Mouse (Mus musculus) thymus, adult 2 months (tissue): Measurements from ENCODE around the gene Fus. TPM values are rescaled to one million over a fixed set of nuclear protein-coding genes. Genes with fewer than 3 reads are reported as not detected.

Experiments used
- DNase-seq: peaks from one replicate; pipeline ENCODE4 v3.0.0; 2021
- H3K27ac ChIP-seq: fragments of 200-500 bp; 2 replicates; pipeline ENCODE4 v1.5.1; 2012; ENCODE audit warnings: low read length, control low read depth; ENCODE audit not compliant: control insufficient read depth, insufficient read depth
- H3K27me3 ChIP-seq: fragments of 200-500 bp; 2 replicates; pipeline ENCODE4 v1.6.1; 2012; ENCODE audit warnings: mild to moderate bottlenecking, low read length, moderate library complexity, mixed read lengths; ENCODE audit not compliant: control insufficient read depth, insufficient read depth
- H3K36me3 ChIP-seq: fragments of 200-500 bp; 2 replicates; pipeline ENCODE4 v1.6.1; 2012; ENCODE audit warnings: mild to moderate bottlenecking, low read length, moderate library complexity; ENCODE audit not compliant: control insufficient read depth, insufficient read depth
- H3K4me1 ChIP-seq: fragments of 200-500 bp; replicated peaks from 2 replicates; pipeline ENCODE4 v1.6.1; 2012; ENCODE audit warnings: low read length; ENCODE audit not compliant: control insufficient read depth, insufficient read depth
- H3K4me3 ChIP-seq: fragments of 200-500 bp; 2 replicates; pipeline ENCODE4 v1.5.1; 2012; ENCODE audit warnings: mild to moderate bottlenecking, low read length, control low read depth, moderate library complexity; ENCODE audit not compliant: control insufficient read depth, insufficient read depth
- CTCF ChIP-seq: fragments of 200-500 bp; IDR thresholded peaks from 2 replicates; pipeline ENCODE4 v1.5.1; 2012; ENCODE audit warnings: mild to moderate bottlenecking, control low read depth, low read length, moderate library complexity, borderline replicate concordance; ENCODE audit not compliant: control insufficient read depth, poor library complexity, insufficient read depth; ENCODE audit errors: extremely low read depth
- POLR2A ChIP-seq: fragments of 200-500 bp; IDR thresholded peaks from 2 replicates; pipeline ENCODE4 v1.6.1; 2012; ENCODE audit warnings: mild to moderate bottlenecking, low read length, control low read depth, moderate library complexity; ENCODE audit not compliant: control insufficient read depth, poor library complexity, insufficient read depth; ENCODE audit errors: extremely low read depth
- WGBS: fragments of 180-500 bp; shearing (Covaris S2); methylation state at CpG from one replicate; pipeline ENCODE4 v1.1.7; 2018; 5-methylcytosine and 5-hydroxymethylcytosine counted together
- polyA plus RNA-seq: library from polyadenylated mRNA; depleted of rRNA; stranded (reverse); fragments of >200 nt; gene quantifications from 2 replicates; pipeline ENCODE4 v1.2.3, GENCODE M21; 2012; rRNA removed

Gene Fus
- polyA plus RNA-seq, 1 experiment, result 478 TPM

DNA sequence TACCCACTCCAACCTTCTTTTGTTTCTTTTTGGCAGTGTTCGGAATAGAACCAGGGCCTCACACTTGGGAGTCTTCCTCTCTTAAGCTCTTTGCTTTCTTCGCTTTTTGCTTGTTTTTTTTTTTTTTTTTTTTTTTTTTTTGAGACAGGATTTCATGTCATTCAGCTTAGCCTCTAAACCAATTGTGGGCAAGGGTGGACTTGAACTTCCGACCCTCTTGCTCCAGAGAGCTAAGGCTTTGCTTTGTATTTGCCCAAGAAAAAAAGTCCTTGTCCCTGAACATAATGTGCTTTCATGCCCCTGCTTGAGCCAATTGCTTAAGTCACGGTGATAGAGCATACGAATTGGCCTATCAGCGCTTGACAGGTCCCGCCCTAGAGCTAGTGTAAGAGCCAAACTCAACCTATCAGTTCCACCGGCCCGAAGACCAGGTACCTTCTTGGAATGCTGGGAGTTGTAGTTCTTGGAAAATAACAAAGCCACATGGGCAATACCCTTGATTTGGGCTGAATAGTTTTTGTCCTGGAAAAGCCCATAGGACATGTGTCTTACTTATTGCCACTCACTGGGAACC, 64.2 kb downstream of the Fus start:
- Histone ChIP-seq H3K4me3 (no peak overlapping the region), H3K27me3 (no peaks in the 10 kb centered on the region), H3K27ac (no peak overlapping the region), H3K4me1 (peaks cover 6% of the 10 kb centered on the region; the same call in 1 of the 2 replicates), H3K36me3 (no peaks in the 10 kb centered on the region)
- no peak for DNase-seq
- 91% methylated on average over 9 of the region's 9 CpGs for WGBS
- TF ChIP-seq CTCF, result no peak
- no peak for TF ChIP-seq POLR2A

DNA sequence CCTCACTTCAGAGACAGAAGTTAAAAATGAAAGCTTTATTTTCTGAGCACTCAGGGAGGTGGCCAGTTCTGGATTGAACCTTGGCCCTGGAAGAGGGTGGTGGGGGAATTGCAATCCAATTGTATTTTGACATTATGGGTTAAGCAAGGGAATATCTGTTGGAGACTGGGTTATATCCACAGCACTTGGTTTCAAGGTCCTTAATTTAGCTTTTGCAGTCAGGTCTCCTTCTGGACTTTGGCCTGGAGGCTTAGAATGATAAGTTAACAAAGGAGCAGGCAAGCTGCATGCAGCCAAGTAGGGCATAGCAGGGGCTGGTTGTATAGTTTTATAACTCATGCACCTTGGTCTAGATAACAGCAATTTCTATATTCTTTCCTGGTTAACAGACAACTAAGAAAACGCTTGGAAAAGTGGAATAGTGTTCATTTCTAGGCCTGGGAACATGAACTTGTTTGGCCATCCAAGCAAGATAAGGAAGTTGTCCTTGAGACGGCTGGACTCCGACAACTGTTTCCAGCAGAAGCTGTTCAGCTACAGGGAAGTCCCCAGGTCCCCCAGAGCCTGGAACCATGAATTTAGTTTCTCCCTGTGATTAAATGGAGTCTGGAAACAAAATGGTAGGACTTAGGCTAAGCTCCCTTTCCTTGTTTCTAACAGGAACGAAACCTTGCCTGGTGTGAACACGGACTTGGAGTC, 65.2 kb downstream of the Fus start:
- WGBS, result 94% methylated on average over 5 of the region's 5 CpGs
- H3K27me3 ChIP-seq, result no peaks in the 10 kb centered on the region
- no peak overlapping the region for H3K4me3 ChIP-seq
- peaks cover 6% of the 10 kb centered on the region; the same call in 1 of the 2 replicates for H3K4me1 ChIP-seq
- no peaks in the 10 kb centered on the region for H3K36me3 ChIP-seq
- no peak overlapping the region for H3K27ac ChIP-seq
- no peak for TF ChIP-seq POLR2A
- TF ChIP-seq CTCF, result no peak
- DNase-seq, result no peak

- TF ChIP-seq CTCF (no peak), POLR2A (no peak)
- Histone ChIP-seq H3K27ac (no peak overlapping the region), H3K27me3 (no peaks in the 10 kb centered on the region), H3K4me3 (no peak overlapping the region), H3K4me1 (peaks cover 6% of the 10 kb centered on the region; the same call in 1 of the 2 replicates), H3K36me3 (no peaks in the 10 kb centered on the region)
- 97% methylated on average over 3 of the region's 3 CpGs for WGBS
- no peak for DNase-seq
Observed at GRCm38 (mm10) chr7:128032989-128033293, 65.7 kb downstream of the Fus start.

- Histone ChIP-seq H3K27ac (no peak overlapping the region), H3K4me1 (peaks cover 6% of the 10 kb centered on the region; the same call in 1 of the 2 replicates), H3K4me3 (no peak overlapping the region), H3K27me3 (no peaks in the 10 kb centered on the region), H3K36me3 (no peaks in the 10 kb centered on the region)
- DNase-seq, result no peak
- 88% methylated on average over 4 of the region's 4 CpGs for WGBS
- TF ChIP-seq POLR2A, result no peak
- no peak for TF ChIP-seq CTCF
Observed at GRCm38 (mm10) chr7:128033616-128034015, 66.4 kb downstream of the Fus start.

Other genes starting within 250 kb of the Fus start
- not detected in 2 replicates for gene Ctf2, start 235.3 kb upstream of the Fus start, polyA plus RNA-seq
- gene Fbxl19, start 222.9 kb upstream of the Fus start, polyA plus RNA-seq, result 38.9 and 43.7 TPM in 2 replicates
- gene Orai3, start 197.6 kb upstream of the Fus start, polyA plus RNA-seq, result 23.8 and 27.0 TPM in 2 replicates
- 29.9 and 36.7 TPM in 2 replicates for gene Setd1a, start 190.8 kb upstream of the Fus start, polyA plus RNA-seq
- gene Gm49388, start 181.8 kb upstream of the Fus start, polyA plus RNA-seq, result not detected in 2 replicates
- gene Hsd3b7, start 166.9 kb upstream of the Fus start, polyA plus RNA-seq, result 25.9 and 30.1 TPM in 2 replicates
- gene Stx4a, start 143.2 kb upstream of the Fus start, polyA plus RNA-seq, result 76.1 and 93.3 TPM in 2 replicates
- 3.4 and 4.2 TPM in 2 replicates for gene Stx1b, start 142.9 kb upstream of the Fus start, polyA plus RNA-seq
- 61.3 and 64.2 TPM in 2 replicates for gene Zfp646, start 91.2 kb upstream of the Fus start, polyA plus RNA-seq
- gene Zfp668, start 90.6 kb upstream of the Fus start, polyA plus RNA-seq, result 23.9 and 34.9 TPM in 2 replicates
- 2.0 and 2.5 TPM in 2 replicates for gene Prss53, start 76.5 kb upstream of the Fus start, polyA plus RNA-seq
- gene Gm21974, start 72.0 kb upstream of the Fus start, polyA plus RNA-seq, result not detected in 2 replicates
- gene Vkorc1, start 71.8 kb upstream of the Fus start, polyA plus RNA-seq, result 56.9 and 75.1 TPM in 2 replicates
- gene Bckdk, start 63.4 kb upstream of the Fus start, polyA plus RNA-seq, result 94.9 and 103 TPM in 2 replicates
- gene Kat8, start 54.9 kb upstream of the Fus start, polyA plus RNA-seq, result 25.5 and 29.4 TPM in 2 replicates
- 5.4 and 6.9 TPM in 2 replicates for gene Prss8, start 37.4 kb upstream of the Fus start, polyA plus RNA-seq
- gene Prss36, start 20.7 kb upstream of the Fus start, polyA plus RNA-seq, result 10.3 and 15.8 TPM in 2 replicates
- 420 and 521 TPM in 2 replicates for gene Pycard, start 26.4 kb downstream of the Fus start, polyA plus RNA-seq
- 1.4 and 13.4 TPM in 2 replicates for gene Trim72, start 36.5 kb downstream of the Fus start, polyA plus RNA-seq
- gene Itgam, start 95.2 kb downstream of the Fus start, polyA plus RNA-seq, result 7.9 and 9.6 TPM in 2 replicates
- 0.03 TPM in 1 of 2 replicates, not detected in the other for gene Gm49368, start 95.2 kb downstream of the Fus start, polyA plus RNA-seq
- 9.4 and 14.7 TPM in 2 replicates for gene Itgax, start 162.1 kb downstream of the Fus start, polyA plus RNA-seq
- 6.9 and 7.7 TPM in 2 replicates for gene Itgad, start 186.9 kb downstream of the Fus start, polyA plus RNA-seq
- gene Cox6a2, start 238.9 kb downstream of the Fus start, polyA plus RNA-seq, result 28.8 and 414 TPM in 2 replicates